Mouse (Mus musculus): ENCODE measurements at regions not wholly inside any gene's neighbourhood (a gene's known extent, or its start where the extent isn't known, plus 50 kb on each side); places are given as distances from the start of the nearest gene placed in this dataset.

GRCm38 (mm10) chr10:68356973-68357372 is 78.4 kb upstream of the Arid5b start:
- TF ChIP-seq EP300 (IDR thresholded peaks at IDR 0.05; ENCODE audit: low read depth), result no peak
- no peak for TF ChIP-seq CTCF (IDR thresholded peaks at IDR 0.05; ENCODE audit: low read depth)
